Mouse (Mus musculus): Measurements from ENCODE around the gene Aup1. TPM values are rescaled to one million over a fixed set of nuclear protein-coding genes. Genes with fewer than 3 reads are reported as not detected.
A peak's percentile ranks its signal among the peaks of the same experiment; 100 is the strongest.

Aup1 gene
- polyA plus RNA-seq, 1 experiment from 2014 or later, result 99.8 TPM

- Histone ChIP-seq H3K27ac (ENCODE audit: low read depth, low read length) (peak within 1 kb of the TSS; percentile 83), H3K9me3 (replicated peaks; ENCODE audit: control insufficient read depth, low read length) (no peaks in the 10 kb centered on the region), H3K4me2 (peak within 1 kb of the TSS; percentile 93), H3K4me3 (ENCODE audit: low read depth, low read length) (peak within 1 kb of the TSS; percentile 75), H3K36me3 (ENCODE audit: control insufficient read depth, insufficient read depth, low read length) (no peaks in the 10 kb centered on the region), H3K27me3 (ENCODE audit: control insufficient read depth, insufficient read depth, low read length) (peaks cover 46% of the 10 kb centered on the region), H3K9ac (ENCODE audit: low read depth, low read length) (peak within 1 kb of the TSS; percentile 79), H3K4me1 (ENCODE audit: control insufficient read depth, insufficient read depth, low read length) (peaks cover 19% of the 10 kb centered on the region)
- peak; percentile 84 for ATAC-seq (replicated peaks; ENCODE audit: insufficient number of reproducible peaks, low FRiP score, low TSS enrichment)
- WGBS (ENCODE audit: insufficient replicate concordance), result under 1% methylated on average over 51 of the region's 51 CpGs
Measured at GRCm38 (mm10) chr6:83033249-83034185, 20.8 kb upstream of the Aup1 start, which contains the start of the genes Dok1 and Loxl3. Dok1 (minus strand) TSS chr6:83033471. Loxl3 (plus strand) TSS chr6:83034173.

GRCm38 (mm10) chr6:83034463-83035055 lies 19.8 kb upstream of the Aup1 start:
- ATAC-seq (replicated peaks; ENCODE audit: insufficient number of reproducible peaks, low FRiP score, low TSS enrichment), result no peak
- Histone ChIP-seq H3K4me3 (ENCODE audit: low read depth, low read length) (peak overlapping the region; percentile 75), H3K9ac (ENCODE audit: low read depth, low read length) (peak overlapping the region; percentile 79), H3K4me2 (peak overlapping the region; percentile 93), H3K27ac (ENCODE audit: low read depth, low read length) (no peak overlapping the region), H3K4me1 (ENCODE audit: control insufficient read depth, insufficient read depth, low read length) (peaks cover 21% of the 10 kb centered on the region), H3K27me3 (ENCODE audit: control insufficient read depth, insufficient read depth, low read length) (peaks cover 38% of the 10 kb centered on the region), H3K9me3 (replicated peaks; ENCODE audit: control insufficient read depth, low read length) (no peaks in the 10 kb centered on the region), H3K36me3 (ENCODE audit: control insufficient read depth, insufficient read depth, low read length) (no peaks in the 10 kb centered on the region)
- 23% methylated on average over 5 of the region's 5 CpGs for WGBS (ENCODE audit: insufficient replicate concordance)

GRCm38 (mm10) chr6:83037188-83037587 lies 17.1 kb upstream of the Aup1 start:
- Histone ChIP-seq H3K4me1 (ENCODE audit: control insufficient read depth, insufficient read depth, low read length) (peaks cover 19% of the 10 kb centered on the region), H3K36me3 (ENCODE audit: control insufficient read depth, insufficient read depth, low read length) (no peaks in the 10 kb centered on the region), H3K27ac (ENCODE audit: low read depth, low read length) (no peak overlapping the region), H3K4me2 (no peak overlapping the region), H3K9me3 (replicated peaks; ENCODE audit: control insufficient read depth, low read length) (no peaks in the 10 kb centered on the region), H3K9ac (ENCODE audit: low read depth, low read length) (no peak overlapping the region), H3K4me3 (ENCODE audit: low read depth, low read length) (no peak overlapping the region), H3K27me3 (ENCODE audit: control insufficient read depth, insufficient read depth, low read length) (peaks cover 27% of the 10 kb centered on the region)
- WGBS (ENCODE audit: insufficient replicate concordance), result 72% methylated on average over 8 of the region's 8 CpGs
- no peak for ATAC-seq (replicated peaks; ENCODE audit: insufficient number of reproducible peaks, low FRiP score, low TSS enrichment)

- 10% methylated on average over 24 of the region's 24 CpGs for WGBS (ENCODE audit: insufficient replicate concordance)
- Histone ChIP-seq H3K9me3 (replicated peaks; ENCODE audit: control insufficient read depth, low read length) (no peaks in the 10 kb centered on the region), H3K27ac (ENCODE audit: low read depth, low read length) (no peak overlapping the region), H3K4me3 (ENCODE audit: low read depth, low read length) (peak overlapping the region; percentile 14), H3K9ac (ENCODE audit: low read depth, low read length) (no peak overlapping the region; the same call in 1 of the 2 replicates), H3K4me1 (ENCODE audit: control insufficient read depth, insufficient read depth, low read length) (peaks cover 17% of the 10 kb centered on the region), H3K36me3 (ENCODE audit: control insufficient read depth, insufficient read depth, low read length) (no peaks in the 10 kb centered on the region), H3K4me2 (peak overlapping the region; percentile 47), H3K27me3 (ENCODE audit: control insufficient read depth, insufficient read depth, low read length) (peaks cover 27% of the 10 kb centered on the region)
- peak; percentile 71 for ATAC-seq (replicated peaks; ENCODE audit: insufficient number of reproducible peaks, low FRiP score, low TSS enrichment)
Measured at GRCm38 (mm10) chr6:83038496-83039012, 15.8 kb upstream of the Aup1 start.

GRCm38 (mm10) chr6:83040601-83041000 lies 13.7 kb upstream of the Aup1 start:
- H3K36me3 ChIP-seq (ENCODE audit: control insufficient read depth, insufficient read depth, low read length), result no peaks in the 10 kb centered on the region
- peaks cover 16% of the 10 kb centered on the region for H3K27me3 ChIP-seq (ENCODE audit: control insufficient read depth, insufficient read depth, low read length)
- ATAC-seq (replicated peaks; ENCODE audit: insufficient number of reproducible peaks, low FRiP score, low TSS enrichment), result no peak
- H3K4me1 ChIP-seq (ENCODE audit: control insufficient read depth, insufficient read depth, low read length), result peaks cover 15% of the 10 kb centered on the region
- 75% methylated on average over 5 of the region's 5 CpGs for WGBS (ENCODE audit: insufficient replicate concordance)
- no peak overlapping the region for H3K27ac ChIP-seq (ENCODE audit: low read depth, low read length)
- H3K9me3 ChIP-seq (replicated peaks; ENCODE audit: control insufficient read depth, low read length), result no peaks in the 10 kb centered on the region
- no peak overlapping the region for H3K4me2 ChIP-seq
- no peak overlapping the region for H3K9ac ChIP-seq (ENCODE audit: low read depth, low read length)
- no peak overlapping the region for H3K4me3 ChIP-seq (ENCODE audit: low read depth, low read length)

- H3K4me1 ChIP-seq (ENCODE audit: control insufficient read depth, insufficient read depth, low read length), result peaks cover 13% of the 10 kb centered on the region
- peaks cover 11% of the 10 kb centered on the region for H3K27me3 ChIP-seq (ENCODE audit: control insufficient read depth, insufficient read depth, low read length)
- H3K36me3 ChIP-seq (ENCODE audit: control insufficient read depth, insufficient read depth, low read length), result no peaks in the 10 kb centered on the region
- no peaks in the 10 kb centered on the region for H3K9me3 ChIP-seq (replicated peaks; ENCODE audit: control insufficient read depth, low read length)
- 54% methylated on average over 6 of the region's 6 CpGs for WGBS (ENCODE audit: insufficient replicate concordance)
- H3K9ac ChIP-seq (ENCODE audit: low read depth, low read length), result no peak overlapping the region
- H3K4me2 ChIP-seq, result no peak overlapping the region
- no peak overlapping the region for H3K4me3 ChIP-seq (ENCODE audit: low read depth, low read length)
- H3K27ac ChIP-seq (ENCODE audit: low read depth, low read length), result no peak overlapping the region
- no peak for ATAC-seq (replicated peaks; ENCODE audit: insufficient number of reproducible peaks, low FRiP score, low TSS enrichment)
Measured at GRCm38 (mm10) chr6:83043561-83043960, 10.8 kb upstream of the Aup1 start.

- 76% methylated on average over 5 of the region's 5 CpGs for WGBS (ENCODE audit: insufficient replicate concordance)
- H3K9ac ChIP-seq (ENCODE audit: low read depth, low read length), result no peak overlapping the region
- H3K27me3 ChIP-seq (ENCODE audit: control insufficient read depth, insufficient read depth, low read length), result peaks cover 15% of the 10 kb centered on the region
- H3K9me3 ChIP-seq (replicated peaks; ENCODE audit: control insufficient read depth, low read length), result no peaks in the 10 kb centered on the region
- H3K4me2 ChIP-seq, result no peak overlapping the region
- no peak overlapping the region for H3K27ac ChIP-seq (ENCODE audit: low read depth, low read length)
- no peaks in the 10 kb centered on the region for H3K36me3 ChIP-seq (ENCODE audit: control insufficient read depth, insufficient read depth, low read length)
- no peak overlapping the region for H3K4me3 ChIP-seq (ENCODE audit: low read depth, low read length)
- no peak for ATAC-seq (replicated peaks; ENCODE audit: insufficient number of reproducible peaks, low FRiP score, low TSS enrichment)
- peaks cover 11% of the 10 kb centered on the region for H3K4me1 ChIP-seq (ENCODE audit: control insufficient read depth, insufficient read depth, low read length)
Measured at GRCm38 (mm10) chr6:83043993-83044392, 10.3 kb upstream of the Aup1 start.

- peak; percentile 68 for ATAC-seq (replicated peaks; ENCODE audit: insufficient number of reproducible peaks, low FRiP score, low TSS enrichment)
- WGBS (ENCODE audit: insufficient replicate concordance), result 39% methylated on average over 9 of the region's 9 CpGs
- H3K4me2 ChIP-seq, result no peak overlapping the region
- H3K4me1 ChIP-seq (ENCODE audit: control insufficient read depth, insufficient read depth, low read length), result peaks cover 11% of the 10 kb centered on the region
- no peak overlapping the region for H3K9ac ChIP-seq (ENCODE audit: low read depth, low read length)
- H3K36me3 ChIP-seq (ENCODE audit: control insufficient read depth, insufficient read depth, low read length), result no peaks in the 10 kb centered on the region
- H3K4me3 ChIP-seq (ENCODE audit: low read depth, low read length), result no peak overlapping the region
- no peaks in the 10 kb centered on the region for H3K9me3 ChIP-seq (replicated peaks; ENCODE audit: control insufficient read depth, low read length)
- peaks cover 22% of the 10 kb centered on the region for H3K27me3 ChIP-seq (ENCODE audit: control insufficient read depth, insufficient read depth, low read length)
- H3K27ac ChIP-seq (ENCODE audit: low read depth, low read length), result peak overlapping the region; percentile 54; the same call in 1 of the 2 replicates
Measured at GRCm38 (mm10) chr6:83044742-83045141, 9.6 kb upstream of the Aup1 start.

Data from heart, embryonic 11.5 days (tissue).